Mouse (Mus musculus): ENCODE data around the gene Wee1. TPM values are rescaled to one million over a fixed set of nuclear protein-coding genes. Genes with fewer than 3 reads are reported as not detected.

The Wee1 gene
- total RNA-seq (2023): 2.8 TPM

DNA sequence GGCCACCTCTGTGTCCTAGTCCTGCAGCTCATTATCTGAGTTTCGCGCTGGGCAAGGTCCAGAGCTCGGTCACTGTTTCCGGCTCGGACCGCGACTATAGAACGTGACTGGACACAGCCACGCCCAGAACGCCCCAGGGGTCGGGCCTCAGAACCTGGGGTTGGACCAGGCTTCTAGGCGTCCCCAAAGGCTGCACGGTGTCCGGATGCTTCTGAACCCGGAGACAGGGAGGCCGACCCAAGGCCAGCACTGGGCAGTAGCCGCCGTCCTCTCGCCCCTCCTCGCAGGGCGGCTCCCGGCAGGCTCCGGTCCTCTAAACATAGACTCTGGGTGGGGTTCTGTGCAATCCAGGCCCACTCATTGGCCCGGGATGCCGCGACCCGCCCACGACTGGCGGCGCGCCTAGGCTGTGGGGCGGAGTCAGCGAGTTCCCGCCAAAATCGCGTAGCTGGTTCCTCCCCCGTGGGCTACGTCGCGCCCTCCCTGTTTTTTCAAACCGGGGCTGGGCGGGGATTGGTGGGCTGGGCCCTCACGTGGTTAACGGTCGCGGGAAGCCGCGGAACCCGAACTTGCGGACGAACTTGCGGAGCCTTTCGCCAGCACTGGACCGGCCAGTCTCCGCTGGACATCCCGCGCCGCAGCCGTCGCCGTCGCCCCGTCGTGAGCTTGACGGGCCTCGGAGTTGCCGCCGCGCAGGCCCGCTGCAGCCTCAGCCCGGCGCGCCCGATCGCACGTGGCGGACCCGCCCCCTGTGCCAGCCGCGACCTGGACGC, at the start of gene Wee1:
Gene Wee1 (plus strand): TSS at position 531 of the 773 bp plus-strand sequence.

Other genes with a start within 250 kb of the Wee1 start
- 25.8 TPM for gene Dennd5a, start 161.6 kb upstream of the Wee1 start, total RNA-seq (2023)
- gene Tmem41b, start 135.1 kb upstream of the Wee1 start, total RNA-seq (2023): 45.0 TPM
- gene Ipo7, start 103.8 kb upstream of the Wee1 start, total RNA-seq (2023): 69.5 TPM
- gene Zfp143, start 60.8 kb upstream of the Wee1 start, total RNA-seq (2023): 29.8 TPM
- gene Swap70, start 99.7 kb downstream of the Wee1 start, total RNA-seq (2023): 22.2 TPM

Measured in CD4-positive naive resting alpha-beta T cell, adult 57 days (primary cell).